Mouse (Mus musculus) hindbrain, postnatal 0 days (tissue): ENCODE results near the gene Btn2a2. TPM values are rescaled to one million over a fixed set of nuclear protein-coding genes. Genes with fewer than 3 reads are reported as not detected.

Source experiments
- ATAC-seq: fragments of 200-750 bp; cut with Nextera tagmentation; 2 replicates; pipeline ENCODE4 v1.8.0; 2017; ENCODE audit warnings: mild to moderate bottlenecking, moderate TSS enrichment, moderate library complexity
- DNase-seq: peaks from one replicate; pipeline ENCODE4 v3.0.0-alpha.2; 2015; ENCODE audit warnings: low spot score
- H3K27ac ChIP-seq: fragments of 300-500 bp; sonication (generic); 2 replicates; pipeline ENCODE4 v1.5.1; 2014; ENCODE audit warnings: mild to moderate bottlenecking
- H3K27me3 ChIP-seq: fragments of 300-500 bp; sonication (generic); 2 replicates; pipeline ENCODE4 v1.6.1; 2014; ENCODE audit warnings: low read length, mixed read lengths; ENCODE audit not compliant: insufficient read depth
- H3K36me3 ChIP-seq: fragments of 300-500 bp; sonication (generic); 2 replicates; pipeline ENCODE4 v1.6.1; 2014; ENCODE audit warnings: low read length, mixed read lengths; ENCODE audit not compliant: insufficient read depth
- H3K4me1 ChIP-seq: fragments of 300-500 bp; sonication (generic); 2 replicates; pipeline ENCODE4 v1.6.1; 2014; ENCODE audit warnings: antibody characterized with exemption, low read length, mixed read lengths; ENCODE audit not compliant: insufficient read depth
- H3K4me2 ChIP-seq: fragments of 300-500 bp; sonication (generic); 2 replicates; pipeline ENCODE4 v1.6.1; 2014; ENCODE audit warnings: low read depth, mild to moderate bottlenecking, low read length, moderate library complexity, mixed read lengths
- H3K4me3 ChIP-seq: fragments of 300-500 bp; sonication (generic); 2 replicates; pipeline ENCODE4 v1.5.1; 2014; ENCODE audit warnings: low read length
- H3K9ac ChIP-seq: fragments of 300-500 bp; sonication (generic); replicated peaks from 2 replicates; pipeline ENCODE4 v1.6.1; 2014; ENCODE audit warnings: mild to moderate bottlenecking, low read length, moderate library complexity, mixed read lengths
- H3K9me3 ChIP-seq: fragments of 300-500 bp; sonication (generic); 2 replicates; pipeline ENCODE4 v1.6.1; 2016; ENCODE audit warnings: low read length, mixed read lengths
- CTCF ChIP-seq: IDR thresholded peaks from 2 replicates; pipeline ENCODE4 v1.5.1; 2016; ENCODE audit warnings: antibody characterized with exemption, control low read depth, low read depth
- WGBS: fragments of 180-500 bp; shearing (Covaris S2); extraction: QIAGEN DNeasy Blood & Tissue Kit; methylation state at CpG from one replicate; pipeline ENCODE4 v1.1.7; 2014; 5-methylcytosine and 5-hydroxymethylcytosine counted together
- polyA plus RNA-seq: library from polyadenylated mRNA; unstranded; fragments of >200 nt; fragmentation: Nextera tagmentation; extraction: Ambion mirVana; gene quantifications from 2 replicates; pipeline ENCODE4 v1.2.1, GENCODE M21; 2015
- total RNA-seq: library from RNA; depleted of rRNA; stranded (reverse); fragments of >200 nt; gene quantifications from 2 replicates; pipeline ENCODE4 v1.2.3, GENCODE M21; 2014

Gene Btn2a2
- total and polyA plus RNA-seq, 2 experiments from 2014 or later, result 0.11 TPM; not detected in 1

GRCm38 (mm10) chr13:23444451-23444850, 44.2 kb downstream of the Btn2a2 start:
- Histone ChIP-seq H3K27ac (peak overlapping the region; percentile 97; the same call in 1 of the 2 replicates), H3K9me3 (no peaks in the 10 kb centered on the region), H3K4me1 (peaks cover 6% of the 10 kb centered on the region), H3K4me2 (peak overlapping the region; percentile 79), H3K4me3 (peak overlapping the region; percentile 71), H3K9ac (peak overlapping the region; percentile 88), H3K27me3 (no peaks in the 10 kb centered on the region), H3K36me3 (no peaks in the 10 kb centered on the region)
- WGBS, result 47% methylated on average over 5 of the region's 5 CpGs
- no peak for TF ChIP-seq CTCF
- no peak for ATAC-seq
- DNase-seq, result no peak

- Histone ChIP-seq H3K4me2 (no peak overlapping the region), H3K27me3 (no peaks in the 10 kb centered on the region), H3K9ac (no peak overlapping the region), H3K36me3 (no peaks in the 10 kb centered on the region), H3K4me3 (no peak overlapping the region), H3K9me3 (no peaks in the 10 kb centered on the region), H3K4me1 (peaks cover 6% of the 10 kb centered on the region), H3K27ac (no peak overlapping the region)
- 64% methylated on average over 10 of the region's 10 CpGs for WGBS
- no peak for DNase-seq
- TF ChIP-seq CTCF, result no peak
- no peak for ATAC-seq
Measured at GRCm38 (mm10) chr13:23439901-23440300, 48.8 kb downstream of the Btn2a2 start.

DNA sequence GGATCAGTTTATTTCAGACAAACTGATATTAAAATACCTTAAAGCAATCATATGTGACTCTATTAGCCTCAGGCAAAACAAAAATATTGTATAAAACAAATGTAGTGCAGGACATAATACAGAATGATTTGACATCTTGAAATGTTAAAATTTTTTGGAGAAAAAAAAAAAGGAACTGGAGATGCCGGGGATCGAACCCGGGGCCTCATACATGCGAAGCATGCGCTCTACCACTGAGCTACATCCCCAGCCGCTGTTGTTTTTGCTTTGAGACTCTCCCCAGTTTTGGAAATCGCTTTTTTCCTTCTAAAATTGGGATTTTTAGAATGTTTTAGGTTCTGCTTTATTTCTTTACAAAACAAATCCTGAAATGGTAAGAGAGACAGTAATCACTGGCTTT, 50.1 kb downstream of the Btn2a2 start:
- WGBS, result under 1% methylated on average over 7 of the region's 7 CpGs
- Histone ChIP-seq H3K4me1 (no peaks in the 10 kb centered on the region; the same call in 1 of the 2 replicates), H3K27ac (no peak overlapping the region), H3K4me2 (peak overlapping the region; percentile 84), H3K9me3 (no peaks in the 10 kb centered on the region), H3K27me3 (no peaks in the 10 kb centered on the region), H3K36me3 (no peaks in the 10 kb centered on the region), H3K9ac (no peak overlapping the region), H3K4me3 (peak overlapping the region; percentile 63)
- DNase-seq (peak; percentile 76), ATAC-seq (no peak)
- TF ChIP-seq CTCF, result no peak

- peak; percentile 90 for DNase-seq
- under 1% methylated on average over 17 of the region's 17 CpGs for WGBS
- TF ChIP-seq CTCF, result no peak
Measured at GRCm38 (mm10) chr13:23437908-23438307, 50.7 kb downstream of the Btn2a2 start.

GRCm38 (mm10) chr13:23436861-23437822, 51.5 kb downstream of the Btn2a2 start:
- Histone ChIP-seq H3K4me3 (peak overlapping the region; percentile 63), H3K36me3 (no peaks in the 10 kb centered on the region), H3K9me3 (no peaks in the 10 kb centered on the region), H3K9ac (peak overlapping the region; percentile 59), H3K27ac (peak overlapping the region; percentile 67), H3K4me1 (no peaks in the 10 kb centered on the region; the same call in 1 of the 2 replicates), H3K27me3 (no peaks in the 10 kb centered on the region), H3K4me2 (peak overlapping the region; percentile 84)
- ATAC-seq (0 out of 2 replicates have a peak, but pooled peaks have one; percentile 19), DNase-seq (peak; percentile 73)
- WGBS, result 2% methylated on average over 32 of the region's 32 CpGs
- no peak for TF ChIP-seq CTCF

More at GRCm38 (mm10) chr13:23437908-23438307, 50.7 kb downstream of the Btn2a2 start:
- Histone ChIP-seq H3K36me3 (no peaks in the 10 kb centered on the region), H3K27ac (peak overlapping the region; percentile 67; the same call in 1 of the 2 replicates), H3K4me1 (no peaks in the 10 kb centered on the region; the same call in 1 of the 2 replicates), H3K27me3 (no peaks in the 10 kb centered on the region), H3K9ac (peak overlapping the region; percentile 59), H3K9me3 (no peaks in the 10 kb centered on the region), H3K4me3 (peak overlapping the region; percentile 63), H3K4me2 (peak overlapping the region; percentile 84)
- peak; percentile 78 for ATAC-seq

- Histone ChIP-seq H3K9me3 (no peaks in the 10 kb centered on the region), H3K4me2 (peak overlapping the region; percentile 80), H3K27ac (no peak overlapping the region), H3K27me3 (no peaks in the 10 kb centered on the region), H3K4me1 (no peaks in the 10 kb centered on the region; the same call in 1 of the 2 replicates), H3K36me3 (no peaks in the 10 kb centered on the region), H3K4me3 (peak overlapping the region; percentile 52), H3K9ac (no peak overlapping the region; the same call in 1 of the 2 replicates)
- TF ChIP-seq CTCF, result no peak
- ATAC-seq (no peak), DNase-seq (peak; percentile 73)
- WGBS, result 3% methylated on average over 11 of the region's 11 CpGs
Measured at GRCm38 (mm10) chr13:23436231-23436661, 52.4 kb downstream of the Btn2a2 start.
